Mouse (Mus musculus): ENCODE data around the gene Slc27a3. TPM values are rescaled to one million over a fixed set of nuclear protein-coding genes. Genes with fewer than 3 reads are reported as not detected.
A peak's percentile ranks its signal among the peaks of the same experiment; 100 is the strongest.

Slc27a3 gene
- polyA plus RNA-seq, 1 experiment from 2014 or later, result 22.9 TPM

- Histone ChIP-seq H3K27ac (replicated peaks) (peak overlapping the region; percentile 97), H3K9me3 (no peaks in the 10 kb centered on the region), H3K4me2 (peak overlapping the region; percentile 96), H3K27me3 (no peaks in the 10 kb centered on the region), H3K4me1 (replicated peaks) (peaks cover 45% of the 10 kb centered on the region), H3K4me3 (peak overlapping the region; percentile 73), H3K36me3 (peaks cover 56% of the 10 kb centered on the region), H3K9ac (peak overlapping the region; percentile 95)
- 4% methylated on average over 53 of the region's 53 CpGs for WGBS
- peak; percentile 78 for ATAC-seq (ENCODE audit: low read depth)
Measured at GRCm38 (mm10) chr3:90388726-90389510, 820 bp downstream of the Slc27a3 start.

- Histone ChIP-seq H3K4me2 (peak overlapping the region; percentile 96), H3K36me3 (peaks cover 49% of the 10 kb centered on the region), H3K9ac (peak overlapping the region; percentile 95), H3K9me3 (no peaks in the 10 kb centered on the region), H3K27me3 (no peaks in the 10 kb centered on the region), H3K4me3 (peak overlapping the region; percentile 73), H3K27ac (replicated peaks) (no peak overlapping the region), H3K4me1 (replicated peaks) (peaks cover 45% of the 10 kb centered on the region)
- 73% methylated on average over 4 of the region's 4 CpGs for WGBS
- no peak for ATAC-seq (ENCODE audit: low read depth)
Measured at GRCm38 (mm10) chr3:90388192-90388591, 1.5 kb downstream of the Slc27a3 start.

GRCm38 (mm10) chr3:90387483-90387882 is 2.3 kb downstream of the Slc27a3 start:
- WGBS, result 67% methylated on average over 11 of the region's 11 CpGs
- H3K4me3 ChIP-seq, result peak overlapping the region; percentile 73

GRCm38 (mm10) chr3:90386817-90387216 is 2.9 kb downstream of the Slc27a3 start:
- Histone ChIP-seq H3K27ac (replicated peaks) (no peak overlapping the region), H3K4me1 (replicated peaks) (peaks cover 45% of the 10 kb centered on the region), H3K9me3 (no peaks in the 10 kb centered on the region), H3K4me3 (peak overlapping the region; percentile 73; the same call in 1 of the 2 replicates), H3K27me3 (no peaks in the 10 kb centered on the region), H3K4me2 (peak overlapping the region; percentile 96), H3K9ac (peak overlapping the region; percentile 95; the same call in 1 of the 2 replicates), H3K36me3 (peaks cover 35% of the 10 kb centered on the region)
- no peak for ATAC-seq (ENCODE audit: low read depth)
- 89% methylated on average over 10 of the region's 10 CpGs for WGBS

More at GRCm38 (mm10) chr3:90387483-90387882, 2.3 kb downstream of the Slc27a3 start:
- no peak for ATAC-seq (ENCODE audit: low read depth)
- peak overlapping the region; percentile 95 for H3K9ac ChIP-seq
- H3K27ac ChIP-seq (replicated peaks), result no peak overlapping the region
- H3K4me2 ChIP-seq, result peak overlapping the region; percentile 96
- H3K4me1 ChIP-seq (replicated peaks), result peaks cover 45% of the 10 kb centered on the region
- peaks cover 42% of the 10 kb centered on the region for H3K36me3 ChIP-seq
- no peaks in the 10 kb centered on the region for H3K9me3 ChIP-seq
- H3K27me3 ChIP-seq, result no peaks in the 10 kb centered on the region

- Histone ChIP-seq H3K4me2 (no peak overlapping the region), H3K4me1 (replicated peaks) (peaks cover 32% of the 10 kb centered on the region), H3K9me3 (no peaks in the 10 kb centered on the region), H3K4me3 (no peak overlapping the region), H3K9ac (no peak overlapping the region), H3K36me3 (peaks cover 23% of the 10 kb centered on the region), H3K27me3 (no peaks in the 10 kb centered on the region), H3K27ac (replicated peaks) (peak overlapping the region; percentile 28; the same call in 1 of the 2 replicates)
- WGBS, result 78% methylated on average over 7 of the region's 7 CpGs
- no peak for ATAC-seq (ENCODE audit: low read depth)
Measured at GRCm38 (mm10) chr3:90384851-90385375, 4.8 kb downstream of the Slc27a3 start.

- peaks cover 23% of the 10 kb centered on the region for H3K36me3 ChIP-seq
- WGBS, result 61% methylated on average over 4 of the region's 4 CpGs
- peak overlapping the region; percentile 74 for H3K27ac ChIP-seq (replicated peaks)
- H3K4me2 ChIP-seq, result no peak overlapping the region
- no peak overlapping the region for H3K9ac ChIP-seq
- peaks cover 21% of the 10 kb centered on the region for H3K4me1 ChIP-seq (replicated peaks)
- no peaks in the 10 kb centered on the region for H3K9me3 ChIP-seq
- no peaks in the 10 kb centered on the region for H3K27me3 ChIP-seq
- ATAC-seq (ENCODE audit: low read depth), result peak; percentile 55
- no peak overlapping the region for H3K4me3 ChIP-seq
Measured at GRCm38 (mm10) chr3:90383690-90384089, 6.0 kb downstream of the Slc27a3 start.

GRCm38 (mm10) chr3:90381727-90382126 is 8.0 kb downstream of the Slc27a3 start:
- no peak overlapping the region for H3K4me3 ChIP-seq
- peaks cover 1% of the 10 kb centered on the region for H3K4me1 ChIP-seq (replicated peaks)
- H3K9me3 ChIP-seq, result no peaks in the 10 kb centered on the region
- H3K4me2 ChIP-seq, result no peak overlapping the region
- 79% methylated on average over 11 of the region's 11 CpGs for WGBS
- no peak overlapping the region for H3K9ac ChIP-seq
- H3K27ac ChIP-seq (replicated peaks), result no peak overlapping the region
- no peak for ATAC-seq (ENCODE audit: low read depth)
- H3K36me3 ChIP-seq, result peaks cover 19% of the 10 kb centered on the region
- no peaks in the 10 kb centered on the region for H3K27me3 ChIP-seq

- 91% methylated on average over 5 of the region's 5 CpGs for WGBS
- Histone ChIP-seq H3K4me2 (no peak overlapping the region), H3K27ac (replicated peaks) (no peak overlapping the region), H3K4me3 (no peak overlapping the region), H3K27me3 (no peaks in the 10 kb centered on the region), H3K36me3 (no peaks in the 10 kb centered on the region; the same call in 1 of the 2 replicates), H3K4me1 (replicated peaks) (peaks cover 12% of the 10 kb centered on the region), H3K9ac (no peak overlapping the region), H3K9me3 (no peaks in the 10 kb centered on the region)
- ATAC-seq (ENCODE audit: low read depth), result no peak
Measured at GRCm38 (mm10) chr3:90378496-90378895, 11.2 kb downstream of the Slc27a3 start.

DNA sequence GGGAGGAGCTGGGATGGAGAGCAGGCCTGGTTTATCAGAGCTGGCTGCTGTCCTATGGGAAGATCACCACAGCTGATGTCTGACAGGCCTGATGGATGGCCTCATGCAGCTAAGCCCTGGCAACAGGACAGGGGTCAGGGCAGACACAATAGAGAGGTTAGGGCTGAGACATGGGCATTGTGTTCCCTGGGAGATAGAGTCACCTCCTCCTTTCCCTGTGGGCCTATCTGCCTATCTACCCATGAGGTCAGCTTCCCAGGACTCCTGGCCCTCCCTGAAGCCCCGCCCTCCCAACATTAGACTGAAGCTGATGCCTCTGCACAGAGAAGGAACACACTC is 13.5 kb downstream of the Slc27a3 start:
- WGBS, result 47% methylated on average over 1 of the region's 1 CpGs
- Histone ChIP-seq H3K36me3 (no peaks in the 10 kb centered on the region), H3K9me3 (no peaks in the 10 kb centered on the region), H3K27me3 (no peaks in the 10 kb centered on the region), H3K4me3 (no peak overlapping the region), H3K9ac (peak overlapping the region; percentile 47), H3K4me2 (no peak overlapping the region), H3K27ac (replicated peaks) (peak overlapping the region; percentile 54; the same call in 1 of the 2 replicates), H3K4me1 (replicated peaks) (peaks cover 12% of the 10 kb centered on the region)
- peak; percentile 24; the same call in 1 of the 2 replicates for ATAC-seq (ENCODE audit: low read depth)

DNA sequence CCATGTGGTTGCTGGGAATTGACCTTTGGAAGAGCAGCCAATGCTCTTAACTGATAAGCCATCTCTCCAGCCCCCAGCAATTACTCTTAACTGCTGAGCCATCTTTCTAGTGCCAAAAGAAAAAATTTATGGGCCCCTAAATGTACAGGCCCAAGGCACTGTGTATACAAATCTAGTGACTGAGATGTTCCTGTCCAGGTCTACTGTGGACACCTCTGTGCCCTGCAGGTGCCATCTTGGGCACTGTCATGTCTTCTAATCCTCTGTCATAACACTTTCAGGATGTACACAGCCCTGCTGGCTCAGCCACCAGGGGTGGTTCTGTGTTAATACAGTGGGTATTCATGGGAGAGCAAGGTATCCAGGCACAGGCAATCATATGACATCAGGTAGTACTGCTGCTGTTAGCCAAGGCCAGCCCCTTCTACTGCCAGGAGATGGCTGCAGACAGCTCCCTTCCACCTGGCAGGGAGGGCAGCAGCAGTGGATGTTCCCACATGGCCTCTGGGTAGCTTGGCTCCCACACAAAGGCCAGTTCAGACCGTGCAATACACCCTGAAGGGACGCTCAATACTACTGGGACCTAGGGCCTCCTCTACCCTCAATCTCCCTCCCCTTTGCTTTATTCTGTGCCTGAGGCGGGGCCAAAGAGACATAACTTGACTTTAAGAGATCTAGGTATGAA is 14.0 kb downstream of the Slc27a3 start:
- Histone ChIP-seq H3K9me3 (no peaks in the 10 kb centered on the region), H3K4me3 (no peak overlapping the region), H3K9ac (peak overlapping the region; percentile 47), H3K27ac (replicated peaks) (peak overlapping the region; percentile 54; the same call in 1 of the 2 replicates), H3K4me1 (replicated peaks) (peaks cover 12% of the 10 kb centered on the region), H3K4me2 (no peak overlapping the region), H3K27me3 (no peaks in the 10 kb centered on the region), H3K36me3 (no peaks in the 10 kb centered on the region)
- peak; percentile 3; the same call in 1 of the 2 replicates for ATAC-seq (ENCODE audit: low read depth)
- 18% methylated on average over 3 of the region's 3 CpGs for WGBS

- no peak overlapping the region for H3K9ac ChIP-seq
- 85% methylated on average over 4 of the region's 4 CpGs for WGBS
- H3K27ac ChIP-seq (replicated peaks), result no peak overlapping the region
- H3K36me3 ChIP-seq, result no peaks in the 10 kb centered on the region
- H3K27me3 ChIP-seq, result no peaks in the 10 kb centered on the region
- H3K4me3 ChIP-seq, result no peak overlapping the region
- no peak for ATAC-seq (ENCODE audit: low read depth)
- no peak overlapping the region for H3K4me2 ChIP-seq
- no peaks in the 10 kb centered on the region for H3K9me3 ChIP-seq
- H3K4me1 ChIP-seq (replicated peaks), result peaks cover 12% of the 10 kb centered on the region
Measured at GRCm38 (mm10) chr3:90374368-90374767, 15.4 kb downstream of the Slc27a3 start.

GRCm38 (mm10) chr3:90373432-90374028 is 16.2 kb downstream of the Slc27a3 start:
- peak; percentile 61 for ATAC-seq (ENCODE audit: low read depth)
- Histone ChIP-seq H3K4me1 (replicated peaks) (peaks cover 16% of the 10 kb centered on the region), H3K27ac (replicated peaks) (no peak overlapping the region), H3K9me3 (no peaks in the 10 kb centered on the region), H3K27me3 (no peaks in the 10 kb centered on the region), H3K36me3 (no peaks in the 10 kb centered on the region), H3K4me2 (no peak overlapping the region), H3K4me3 (no peak overlapping the region), H3K9ac (no peak overlapping the region)
- 28% methylated on average over 4 of the region's 4 CpGs for WGBS
